Mouse (Mus musculus): ENCODE results near the gene Foxd2.

The Foxd2 gene

DNA sequence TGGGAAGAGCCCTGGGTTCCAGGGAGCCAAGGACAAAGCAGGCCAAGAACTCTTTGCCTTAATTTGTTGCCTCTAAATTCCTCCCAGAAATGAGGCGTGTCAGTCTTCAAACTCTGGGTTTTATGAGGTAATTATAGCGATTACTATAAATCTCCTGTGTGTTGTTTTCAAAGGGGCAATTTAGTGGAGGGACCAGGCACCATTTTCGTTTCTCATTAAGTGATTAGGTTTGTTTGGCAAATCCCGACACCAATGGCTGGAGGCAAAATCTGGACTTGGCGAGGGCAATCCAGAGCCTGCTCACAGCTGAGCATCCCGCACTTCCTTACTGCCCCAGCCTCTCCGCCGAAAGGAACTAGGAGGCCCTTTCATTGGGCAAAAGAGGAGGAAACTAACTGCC lies 33.9 kb upstream of the Foxd2 start:
- no peaks in the 10 kb centered on the region for H3K9me3 ChIP-seq (ENCODE audit: low read length)
- no peak for TF ChIP-seq POU5F1 (IDR thresholded peaks at IDR 0.05; ENCODE audit: borderline replicate concordance, low read length)
- TF ChIP-seq NANOG (IDR thresholded peaks at IDR 0.05; ENCODE audit: borderline replicate concordance, low read length): no peak
- no peak for TF ChIP-seq CTCF (conservative IDR thresholded peaks at IDR 0.05; ENCODE audit: low read length)

DNA sequence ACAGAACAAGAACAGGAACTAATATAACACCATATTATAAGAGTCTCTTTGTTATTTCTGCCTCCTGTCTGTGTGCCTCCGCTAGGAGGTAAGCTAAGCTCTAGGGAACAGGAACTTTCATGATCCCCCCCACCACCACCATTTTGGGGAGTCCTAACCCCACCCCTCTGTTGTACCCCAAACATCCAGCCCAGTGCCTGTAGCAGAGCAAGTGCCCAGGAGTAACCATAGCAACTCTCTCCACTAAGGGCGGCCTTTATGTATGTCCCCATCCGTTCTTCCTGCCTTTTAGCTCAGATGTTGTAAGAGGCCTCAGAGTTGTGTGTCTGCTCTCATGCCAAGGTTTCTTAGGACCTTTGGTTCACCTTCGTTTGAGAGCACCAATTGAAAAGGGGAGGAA lies 33.4 kb upstream of the Foxd2 start:
- H3K4me1 ChIP-seq (replicated peaks; ENCODE audit: low read depth, low read length): 0 out of 2 replicates have a peak, but pooled peaks cover 3% of the 10 kb centered on the region
- H3K4me3 ChIP-seq (replicated peaks; ENCODE audit: low read length): no peak overlapping the region
- H3K27me3 ChIP-seq (ENCODE audit: insufficient read depth, low read length): peaks cover 33% of the 10 kb centered on the region
- H3K36me3 ChIP-seq (ENCODE audit: insufficient read depth, low read length): no peaks in the 10 kb centered on the region
- no peaks in the 10 kb centered on the region for H3K9me3 ChIP-seq (ENCODE audit: low read length)
- TF ChIP-seq NANOG (IDR thresholded peaks at IDR 0.05; ENCODE audit: borderline replicate concordance, low read length) (no peak), POU5F1 (IDR thresholded peaks at IDR 0.05; ENCODE audit: borderline replicate concordance, low read length) (no peak), CTCF (conservative IDR thresholded peaks at IDR 0.05; ENCODE audit: low read length) (no peak)

More for the DNA sequence above, 33.9 kb upstream of the Foxd2 start:
- Histone ChIP-seq H3K36me3 (ENCODE audit: insufficient read depth, low read length) (no peaks in the 10 kb centered on the region), H3K27me3 (ENCODE audit: insufficient read depth, low read length) (peaks cover 29% of the 10 kb centered on the region), H3K4me3 (replicated peaks; ENCODE audit: low read length) (no peak overlapping the region), H3K4me1 (replicated peaks; ENCODE audit: low read depth, low read length) (0 out of 2 replicates have a peak, but pooled peaks cover 3% of the 10 kb centered on the region)

DNA sequence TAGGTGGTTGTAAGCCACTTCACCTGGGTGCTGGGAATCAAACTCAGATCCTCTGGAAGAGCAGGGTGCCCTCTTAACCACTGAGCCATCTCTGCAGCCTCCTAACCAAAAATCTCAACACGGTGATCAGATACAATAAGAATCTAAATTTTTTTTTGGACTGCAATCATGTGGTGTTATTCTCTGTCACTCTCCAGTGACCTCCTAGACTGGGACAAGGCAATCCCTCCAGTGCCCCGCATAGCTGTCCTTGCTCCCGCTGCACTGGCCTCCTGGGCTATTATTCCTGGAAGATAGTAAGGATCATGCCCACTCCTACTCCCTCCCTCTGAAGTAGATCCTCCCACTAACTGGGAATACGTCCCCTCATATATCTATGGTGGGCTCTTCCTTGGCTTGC lies 32.6 kb upstream of the Foxd2 start:
- no peaks in the 10 kb centered on the region for H3K36me3 ChIP-seq (ENCODE audit: insufficient read depth, low read length)
- 0 out of 2 replicates have a peak, but pooled peaks cover 3% of the 10 kb centered on the region for H3K4me1 ChIP-seq (replicated peaks; ENCODE audit: low read depth, low read length)
- H3K4me3 ChIP-seq (replicated peaks; ENCODE audit: low read length): no peak overlapping the region
- TF ChIP-seq CTCF (conservative IDR thresholded peaks at IDR 0.05; ENCODE audit: low read length) (no peak), POU5F1 (IDR thresholded peaks at IDR 0.05; ENCODE audit: borderline replicate concordance, low read length) (no peak), NANOG (IDR thresholded peaks at IDR 0.05; ENCODE audit: borderline replicate concordance, low read length) (no peak)
- H3K9me3 ChIP-seq (ENCODE audit: low read length): no peaks in the 10 kb centered on the region
- peaks cover 32% of the 10 kb centered on the region for H3K27me3 ChIP-seq (ENCODE audit: insufficient read depth, low read length)

DNA sequence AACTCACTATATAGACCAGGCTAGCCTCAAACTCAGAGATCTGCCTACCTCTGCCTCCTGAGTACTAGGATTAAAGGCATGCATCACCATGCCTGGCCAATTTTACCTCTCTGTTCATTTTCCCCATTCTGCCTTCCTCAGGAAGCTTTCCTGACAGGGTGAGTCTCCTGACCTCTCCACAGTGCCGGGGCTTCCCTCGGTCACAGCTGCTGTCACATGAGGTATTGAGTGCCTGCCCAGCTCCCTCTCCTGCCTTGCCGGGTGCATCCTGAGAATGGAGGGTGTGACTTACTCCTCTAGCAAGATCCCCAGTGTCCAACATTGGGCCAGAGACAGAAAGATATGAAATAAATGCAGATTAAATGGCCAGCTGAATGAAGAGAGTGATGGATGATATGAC lies 29.6 kb upstream of the Foxd2 start:
- peaks cover 38% of the 10 kb centered on the region for H3K27me3 ChIP-seq (ENCODE audit: insufficient read depth, low read length)
- H3K4me3 ChIP-seq (replicated peaks; ENCODE audit: low read length): no peak overlapping the region
- no peaks in the 10 kb centered on the region for H3K36me3 ChIP-seq (ENCODE audit: insufficient read depth, low read length)
- TF ChIP-seq POU5F1 (IDR thresholded peaks at IDR 0.05; ENCODE audit: borderline replicate concordance, low read length) (no peak), CTCF (conservative IDR thresholded peaks at IDR 0.05; ENCODE audit: low read length) (no peak), NANOG (IDR thresholded peaks at IDR 0.05; ENCODE audit: borderline replicate concordance, low read length) (no peak)
- 0 out of 2 replicates have a peak, but pooled peaks cover 3% of the 10 kb centered on the region for H3K4me1 ChIP-seq (replicated peaks; ENCODE audit: low read depth, low read length)
- H3K9me3 ChIP-seq (ENCODE audit: low read length): no peaks in the 10 kb centered on the region

DNA sequence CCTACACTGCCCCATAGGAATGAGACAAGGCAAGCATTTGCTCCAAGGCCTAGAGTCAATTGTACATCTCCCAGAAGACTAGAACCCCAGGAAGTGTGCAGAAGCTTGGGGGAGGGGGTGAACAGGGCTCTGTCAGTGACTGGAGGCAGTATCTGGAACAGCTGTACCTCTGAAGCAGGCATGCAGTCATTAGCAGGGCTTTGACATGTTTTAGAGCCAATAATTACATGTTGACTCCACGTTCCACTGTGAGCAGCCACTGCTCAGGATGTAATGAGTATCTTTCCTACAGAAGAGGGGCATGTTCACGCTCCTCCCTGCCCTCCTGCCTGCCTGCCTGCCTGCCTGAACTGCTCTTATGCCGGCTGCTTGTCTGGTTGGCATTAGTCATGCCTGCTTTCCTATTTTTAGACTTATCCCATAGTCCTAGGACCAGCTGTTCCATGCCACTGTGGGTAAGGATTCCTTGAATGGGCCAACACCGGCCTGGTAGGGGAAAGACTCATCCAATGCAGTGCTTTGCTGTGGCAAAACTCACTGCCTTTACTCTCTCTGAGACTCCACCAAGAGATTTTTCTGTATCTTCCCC lies 28.9 kb upstream of the Foxd2 start:
- Histone ChIP-seq H3K27me3 (ENCODE audit: insufficient read depth, low read length) (peaks cover 43% of the 10 kb centered on the region), H3K9me3 (ENCODE audit: low read length) (no peaks in the 10 kb centered on the region), H3K4me3 (replicated peaks; ENCODE audit: low read length) (no peak overlapping the region), H3K4me1 (replicated peaks; ENCODE audit: low read depth, low read length) (0 out of 2 replicates have a peak, but pooled peaks cover 3% of the 10 kb centered on the region), H3K36me3 (ENCODE audit: insufficient read depth, low read length) (no peaks in the 10 kb centered on the region)
- no peak for TF ChIP-seq CTCF (conservative IDR thresholded peaks at IDR 0.05; ENCODE audit: low read length)
- no peak for TF ChIP-seq NANOG (IDR thresholded peaks at IDR 0.05; ENCODE audit: borderline replicate concordance, low read length)
- no peak for TF ChIP-seq POU5F1 (IDR thresholded peaks at IDR 0.05; ENCODE audit: borderline replicate concordance, low read length)

DNA sequence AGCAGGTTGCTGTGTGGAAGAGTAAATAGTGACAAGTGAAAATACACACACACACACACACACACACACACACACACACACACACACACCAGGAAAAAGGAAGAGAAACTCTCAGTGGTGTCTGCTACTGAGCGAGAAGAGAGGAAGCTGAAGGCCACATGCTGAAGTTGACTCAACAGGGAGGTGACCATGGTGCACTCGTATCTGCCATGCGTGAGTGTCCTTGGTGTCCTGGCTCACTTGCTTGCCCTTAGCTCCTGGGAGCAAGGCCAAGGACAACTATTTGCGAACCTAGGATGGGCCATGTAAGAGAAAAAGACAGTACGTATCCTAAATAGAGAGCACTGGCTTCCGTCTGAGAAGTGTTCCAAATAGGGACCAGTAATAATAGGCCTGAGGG lies 25.5 kb upstream of the Foxd2 start:
- peaks cover 67% of the 10 kb centered on the region for H3K27me3 ChIP-seq (ENCODE audit: insufficient read depth, low read length)

DNA sequence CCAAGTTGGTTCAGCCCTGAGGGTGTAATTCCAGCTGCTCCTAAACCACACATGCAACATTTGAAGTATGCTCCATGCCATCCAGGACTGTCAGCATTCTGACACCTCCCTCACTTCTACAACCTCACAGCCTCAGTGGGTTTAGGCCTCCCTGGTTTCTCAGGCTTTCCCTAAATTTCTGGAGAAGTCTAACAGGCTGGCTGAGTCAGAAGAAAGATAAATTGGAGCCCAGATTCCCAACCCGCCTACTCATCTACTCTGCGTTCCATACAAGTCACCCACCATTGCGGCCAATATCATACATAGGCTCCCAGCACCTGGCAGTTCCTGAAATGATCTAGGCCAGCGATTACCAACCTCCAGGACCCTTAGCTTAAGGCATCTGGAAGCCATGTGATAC lies 24.1 kb upstream of the Foxd2 start:
- Histone ChIP-seq H3K9me3 (ENCODE audit: low read length) (no peaks in the 10 kb centered on the region), H3K4me3 (replicated peaks; ENCODE audit: low read length) (no peak overlapping the region), H3K36me3 (ENCODE audit: insufficient read depth, low read length) (no peaks in the 10 kb centered on the region), H3K27me3 (ENCODE audit: insufficient read depth, low read length) (peaks cover 70% of the 10 kb centered on the region), H3K4me1 (replicated peaks; ENCODE audit: low read depth, low read length) (peaks cover 6% of the 10 kb centered on the region; the same call in 1 of the 2 replicates)
- TF ChIP-seq CTCF (conservative IDR thresholded peaks at IDR 0.05; ENCODE audit: low read length) (no peak), POU5F1 (IDR thresholded peaks at IDR 0.05; ENCODE audit: borderline replicate concordance, low read length) (no peak), NANOG (IDR thresholded peaks at IDR 0.05; ENCODE audit: borderline replicate concordance, low read length) (no peak)

More for the DNA sequence above, 25.5 kb upstream of the Foxd2 start:
- Histone ChIP-seq H3K4me1 (replicated peaks; ENCODE audit: low read depth, low read length) (peaks cover 3% of the 10 kb centered on the region; the same call in 1 of the 2 replicates), H3K36me3 (ENCODE audit: insufficient read depth, low read length) (no peaks in the 10 kb centered on the region), H3K9me3 (ENCODE audit: low read length) (no peaks in the 10 kb centered on the region), H3K4me3 (replicated peaks; ENCODE audit: low read length) (no peak overlapping the region)
- no peak for TF ChIP-seq NANOG (IDR thresholded peaks at IDR 0.05; ENCODE audit: borderline replicate concordance, low read length)
- no peak for TF ChIP-seq CTCF (conservative IDR thresholded peaks at IDR 0.05; ENCODE audit: low read length)
- TF ChIP-seq POU5F1 (IDR thresholded peaks at IDR 0.05; ENCODE audit: borderline replicate concordance, low read length): no peak

DNA sequence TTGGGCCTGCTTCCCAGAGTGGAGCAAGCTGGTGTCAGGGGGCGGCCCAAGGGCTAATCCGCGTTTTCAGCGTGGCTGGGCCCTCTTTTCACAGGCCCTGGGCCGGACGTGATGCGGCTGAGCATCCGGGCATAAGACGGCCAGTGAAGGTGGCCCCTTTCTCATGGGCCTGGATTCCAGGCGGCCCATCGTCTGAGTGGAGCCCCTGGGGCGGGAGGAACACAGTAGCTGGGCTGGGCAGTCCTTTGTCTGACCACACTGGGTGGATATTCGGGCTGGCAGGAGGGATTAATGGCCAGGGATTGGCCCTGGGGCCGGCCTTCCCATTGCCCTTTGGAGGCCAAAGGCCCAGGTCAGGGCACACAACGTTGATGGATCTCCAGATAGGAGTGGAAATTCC lies 20.5 kb upstream of the Foxd2 start:
- Histone ChIP-seq H3K36me3 (ENCODE audit: insufficient read depth, low read length) (no peaks in the 10 kb centered on the region), H3K4me3 (replicated peaks; ENCODE audit: low read length) (no peak overlapping the region), H3K9me3 (ENCODE audit: low read length) (no peaks in the 10 kb centered on the region)

More for the DNA sequence above, 20.5 kb upstream of the Foxd2 start:
- no peak for TF ChIP-seq CTCF (conservative IDR thresholded peaks at IDR 0.05; ENCODE audit: low read length)
- no peak for TF ChIP-seq NANOG (IDR thresholded peaks at IDR 0.05; ENCODE audit: borderline replicate concordance, low read length)
- no peak for TF ChIP-seq POU5F1 (IDR thresholded peaks at IDR 0.05; ENCODE audit: borderline replicate concordance, low read length)
- H3K27me3 ChIP-seq (ENCODE audit: insufficient read depth, low read length): peaks cover 89% of the 10 kb centered on the region
- H3K4me1 ChIP-seq (replicated peaks; ENCODE audit: low read depth, low read length): peaks cover 17% of the 10 kb centered on the region
